Mouse (Mus musculus) liver, embryonic 14.5 days (tissue): ENCODE measurements around the gene Slc22a7. TPM values are rescaled to one million over a fixed set of nuclear protein-coding genes. Genes with fewer than 3 reads are reported as not detected.
A peak's percentile ranks its signal among the peaks of the same experiment; 100 is the strongest.

Source experiments
- ATAC-seq: fragments of 200-750 bp; cut with Nextera tagmentation; 2 replicates; pipeline ENCODE4 v1.8.0; 2017; ENCODE audit warnings: moderate number of reproducible peaks, mild to moderate bottlenecking, moderate library complexity; ENCODE audit not compliant: insufficient read depth
- DNase-seq, 3 experiments: peaks; one replicate each; pipeline ENCODE4 v3.0.0-alpha.2; 2012 to 2013; ENCODE audit warnings: low read depth in 3 of 3, low spot score in 3 of 3
- H3K27ac ChIP-seq: fragments of 300-500 bp; sonication (generic); 2 replicates; pipeline ENCODE4 v1.5.1; 2014; ENCODE audit warnings: moderate library complexity, mild to moderate bottlenecking, control low read depth, inconsistent platforms
- H3K27me3 ChIP-seq: fragments of 300-500 bp; sonication (generic); 2 replicates; pipeline ENCODE4 v1.6.1; 2014; ENCODE audit warnings: mild to moderate bottlenecking, low read length, moderate library complexity; ENCODE audit not compliant: control insufficient read depth, insufficient read depth
- H3K36me3 ChIP-seq: fragments of 300-500 bp; sonication (generic); replicated peaks from 2 replicates; pipeline ENCODE4 v1.6.1; 2014; ENCODE audit warnings: low read depth; ENCODE audit not compliant: control insufficient read depth, insufficient read depth
- H3K4me1 ChIP-seq, 2 experiments: fragments of 200-500 bp in 1 of 2; fragments of 300-500 bp in 1 of 2; sonication (generic) in 1 of 2; replicated peaks; 2 replicates each; pipeline ENCODE4 v1.6.1; 2012 to 2014; ENCODE audit warnings: antibody characterized with exemption in 1 of 2, inconsistent platforms in 1 of 2, low read length in 1 of 2; ENCODE audit not compliant: control insufficient read depth in 2 of 2, insufficient read depth in 2 of 2
- H3K4me2 ChIP-seq: fragments of 300-500 bp; sonication (generic); 2 replicates; pipeline ENCODE4 v1.6.1; 2014; ENCODE audit warnings: low read depth, mild to moderate bottlenecking, control low read depth, moderate library complexity
- H3K4me3 ChIP-seq, 2 experiments: fragments of 200-500 bp in 1 of 2; fragments of 300-500 bp in 1 of 2; sonication (generic) in 1 of 2; 2 replicates each; pipeline ENCODE4 v1.5.1; 2012 to 2014; ENCODE audit warnings: low read depth in 2 of 2, low read length in 2 of 2, mild to moderate bottlenecking in 2 of 2, control low read depth in 1 of 2, inconsistent platforms in 1 of 2, moderate library complexity in 1 of 2; ENCODE audit not compliant: insufficient read depth in 1 of 2
- H3K9ac ChIP-seq: fragments of 300-500 bp; sonication (generic); replicated peaks from 2 replicates; pipeline ENCODE4 v1.6.1; 2014; ENCODE audit warnings: mild to moderate bottlenecking, control low read depth, moderate library complexity
- H3K9me3 ChIP-seq: fragments of 300-500 bp; sonication (generic); 2 replicates; pipeline ENCODE4 v1.6.1; 2016; ENCODE audit warnings: low read length, mixed read lengths; ENCODE audit not compliant: control insufficient read depth
- CTCF ChIP-seq: IDR thresholded peaks from 2 replicates; pipeline ENCODE4 v1.5.1; 2016; ENCODE audit warnings: antibody characterized with exemption, low read depth, control low read depth
- EP300 ChIP-seq: IDR thresholded peaks from 2 replicates; pipeline ENCODE4 v1.6.1; 2016; ENCODE audit warnings: antibody characterized with exemption, low read depth
- WGBS: fragments of 180-500 bp; shearing (Covaris S2); extraction: QIAGEN DNeasy Blood & Tissue Kit; methylation state at CpG from one replicate; pipeline ENCODE4 v1.1.7; 2014; ENCODE audit not compliant: insufficient replicate concordance; 5-methylcytosine and 5-hydroxymethylcytosine counted together
- polyA plus RNA-seq, 2 experiments: library from polyadenylated mRNA; depleted of rRNA in 1 of 2; stranded (reverse) in 1 of 2; unstranded in 1 of 2; fragments of >200 nt; fragmentation: Nextera tagmentation in 1 of 2; extraction: Ambion mirVana in 1 of 2; gene quantifications; 2 replicates each; pipeline versions ENCODE4 v1.2.1 to v1.2.3; 2012 to 2014

Slc22a7 gene
- polyA plus RNA-seq, 2 experiments, result 0.04 TPM; not detected in 1

DNA sequence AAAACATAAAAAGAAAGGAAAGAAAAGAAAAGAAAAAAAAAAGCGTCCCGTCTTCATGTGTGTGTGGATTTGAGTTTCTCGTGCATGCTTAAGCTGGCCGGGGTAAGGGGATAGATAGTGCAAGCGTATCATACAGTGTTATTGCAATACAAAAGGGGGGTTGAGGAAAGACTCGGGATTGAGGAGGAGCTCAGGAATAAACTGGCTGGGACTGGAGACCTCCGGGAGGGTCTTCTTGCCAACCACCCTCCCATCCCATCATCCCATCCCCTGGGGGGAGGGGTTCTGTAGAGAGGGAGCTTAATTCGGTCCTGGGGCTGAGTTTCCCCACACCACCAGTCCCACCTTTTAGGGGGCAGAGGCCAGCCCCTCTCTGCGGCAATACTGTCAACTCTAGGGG is 16.3 kb upstream of the Slc22a7 start:
- no peak overlapping the region for H3K9ac ChIP-seq
- TF ChIP-seq CTCF (no peak), EP300 (no peak)
- peak overlapping the region; percentile 47; the same call in 1 of the 2 replicates for H3K4me2 ChIP-seq
- H3K9me3 ChIP-seq, result no peaks in the 10 kb centered on the region
- peaks cover 46% of the 10 kb centered on the region for H3K27me3 ChIP-seq
- WGBS, result 6% methylated on average over 9 of the region's 9 CpGs
- ATAC-seq, result no peak
- no peak overlapping the region for H3K27ac ChIP-seq
- H3K4me1 ChIP-seq, result peaks cover 0 to 5% of the 10 kb centered on the region in 2 experiments; a peak in 1 of 4 replicates
- no peak for DNase-seq
- no peak overlapping the region for H3K4me3 ChIP-seq
- no peaks in the 10 kb centered on the region for H3K36me3 ChIP-seq

DNA sequence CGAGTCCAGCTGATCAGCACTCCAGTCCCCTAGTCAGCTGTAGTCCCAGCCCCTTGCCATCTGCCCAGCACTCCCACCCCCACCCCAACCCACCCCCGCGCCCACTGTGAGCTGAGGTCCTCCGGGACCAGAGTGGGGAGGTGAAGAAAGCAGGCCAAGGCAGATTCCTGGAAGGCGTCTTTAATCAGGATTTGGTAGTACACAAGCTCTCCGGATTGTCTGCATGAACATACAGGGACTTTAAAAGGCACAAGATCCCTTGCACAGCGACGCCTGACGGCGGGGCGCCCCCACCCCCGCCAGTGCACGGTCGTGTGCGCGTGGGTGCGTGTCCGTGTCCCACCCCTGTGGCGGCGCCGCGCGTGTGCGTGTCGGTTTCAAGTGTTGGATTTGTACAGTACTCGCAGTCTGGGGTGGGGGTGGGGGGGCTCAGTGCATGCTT is 15.7 kb upstream of the Slc22a7 start:
- H3K27ac ChIP-seq, result no peak overlapping the region
- H3K9me3 ChIP-seq, result no peaks in the 10 kb centered on the region
- H3K27me3 ChIP-seq, result peaks cover 43% of the 10 kb centered on the region
- DNase-seq (no peak), ATAC-seq (no peak)
- TF ChIP-seq CTCF (no peak), EP300 (no peak)
- peaks cover 0 to 5% of the 10 kb centered on the region in 2 experiments; a peak in 1 of 4 replicates for H3K4me1 ChIP-seq
- H3K36me3 ChIP-seq, result no peaks in the 10 kb centered on the region
- WGBS, result 5% methylated on average over 26 of the region's 26 CpGs
- no peak overlapping the region for H3K9ac ChIP-seq
- H3K4me2 ChIP-seq, result peak overlapping the region; percentile 4; the same call in 1 of the 2 replicates
- H3K4me3 ChIP-seq, result no peak overlapping the region

DNA sequence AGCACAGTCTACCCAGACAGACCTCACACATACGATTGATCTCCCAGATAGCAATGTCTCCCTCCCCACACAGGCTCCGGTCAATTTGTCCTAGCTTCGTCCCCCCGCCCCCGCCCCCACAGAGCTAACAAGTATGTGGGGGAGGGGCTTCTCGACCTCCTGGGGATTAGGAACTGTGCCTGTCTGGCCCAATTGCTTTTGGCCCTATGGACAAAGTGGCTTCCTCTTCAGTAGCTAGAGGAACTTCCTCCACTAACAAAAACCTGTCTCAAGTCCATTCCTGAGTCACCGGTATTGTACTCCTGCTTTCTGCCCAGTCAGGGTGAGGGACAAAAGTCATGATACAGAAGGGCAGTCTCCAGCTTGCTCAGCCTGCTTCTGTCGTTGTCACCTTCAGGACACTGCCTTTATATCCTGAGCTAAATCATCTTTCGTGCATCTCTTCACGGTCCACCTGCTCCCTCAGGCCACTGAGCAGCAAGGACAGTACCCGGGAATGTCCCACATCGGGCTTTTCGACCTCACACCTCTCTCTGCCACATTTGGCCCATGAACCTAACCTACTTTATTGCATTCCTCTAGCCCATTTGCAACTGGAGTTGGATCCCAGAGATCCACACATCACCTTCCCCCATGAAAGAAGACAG is 15.2 kb upstream of the Slc22a7 start:
- Histone ChIP-seq H3K27ac (no peak overlapping the region), H3K9ac (no peak overlapping the region), H3K4me3 (no peak overlapping the region), H3K9me3 (no peaks in the 10 kb centered on the region), H3K4me2 (no peak overlapping the region), H3K4me1 (peaks cover 0 to 5% of the 10 kb centered on the region in 2 experiments; a peak in 1 of 4 replicates), H3K27me3 (peaks cover 41% of the 10 kb centered on the region), H3K36me3 (no peaks in the 10 kb centered on the region)
- DNase-seq (no peak), ATAC-seq (no peak)
- no peak for TF ChIP-seq CTCF
- no peak for TF ChIP-seq EP300
- 6% methylated on average over 13 of the region's 13 CpGs for WGBS

DNA sequence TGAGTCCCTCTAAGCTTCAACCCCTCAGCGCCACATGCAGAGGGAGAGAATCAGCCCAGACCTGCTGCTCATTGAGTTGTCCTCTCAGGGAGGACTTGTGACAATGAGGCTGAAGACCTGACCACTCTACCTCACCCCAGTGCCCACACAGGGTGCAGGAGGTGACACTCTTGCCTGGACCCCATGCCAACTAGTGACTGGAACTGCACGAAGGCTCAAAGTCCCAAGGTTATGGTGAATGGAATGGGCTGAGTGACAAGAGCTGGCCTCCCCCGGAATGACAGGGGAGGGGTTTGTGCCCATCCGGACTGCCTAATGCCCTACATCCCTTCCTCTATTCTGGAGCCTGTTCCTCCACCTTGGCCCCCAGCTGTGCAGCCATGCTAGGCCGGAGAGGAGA is 14.4 kb upstream of the Slc22a7 start:
- ATAC-seq (no peak), DNase-seq (no peak)
- 29% methylated on average over 5 of the region's 5 CpGs for WGBS
- H3K4me3 ChIP-seq, result no peak overlapping the region
- H3K4me2 ChIP-seq, result no peak overlapping the region
- no peak for TF ChIP-seq EP300
- TF ChIP-seq CTCF, result no peak
- H3K4me1 ChIP-seq, result 0 out of 4 replicates have a peak, but pooled peaks cover 0 to 3% of the 10 kb centered on the region in 2 experiments
- H3K9ac ChIP-seq, result no peak overlapping the region
- H3K27me3 ChIP-seq, result peaks cover 41% of the 10 kb centered on the region
- H3K36me3 ChIP-seq, result no peaks in the 10 kb centered on the region
- no peaks in the 10 kb centered on the region for H3K9me3 ChIP-seq
- H3K27ac ChIP-seq, result no peak overlapping the region

DNA sequence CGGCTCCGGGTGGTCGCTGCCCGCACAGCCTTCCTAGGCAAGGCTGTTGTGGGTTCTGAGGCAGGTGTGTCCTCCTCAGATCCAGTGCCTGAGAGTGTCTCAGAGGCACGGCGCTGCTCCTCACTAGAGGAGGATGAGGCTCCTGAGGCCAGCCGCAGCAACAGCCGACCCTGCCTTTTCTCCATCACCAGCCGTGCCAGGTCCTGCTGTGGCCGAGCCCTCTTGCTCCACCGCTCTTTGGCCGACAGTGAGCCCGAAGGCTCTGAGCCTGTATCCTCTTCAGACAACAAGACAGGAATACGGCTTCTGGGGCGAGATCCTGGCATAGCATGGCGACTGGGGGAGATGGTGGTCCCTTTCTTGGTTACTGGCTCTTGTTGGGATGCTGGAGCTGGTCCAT is 8.0 kb upstream of the Slc22a7 start:
- Histone ChIP-seq H3K4me1 (no peaks in the 10 kb centered on the region), H3K9me3 (no peaks in the 10 kb centered on the region), H3K27me3 (peaks cover 22% of the 10 kb centered on the region), H3K9ac (no peak overlapping the region), H3K27ac (no peak overlapping the region), H3K36me3 (no peaks in the 10 kb centered on the region), H3K4me2 (no peak overlapping the region), H3K4me3 (no peak overlapping the region)
- ATAC-seq (no peak), DNase-seq (no peak)
- 73% methylated on average over 16 of the region's 16 CpGs for WGBS
- TF ChIP-seq EP300 (no peak), CTCF (no peak)
